Mouse (Mus musculus): ENCODE measurements at regions not wholly inside any gene's neighbourhood (a gene's known extent, or its start where the extent isn't known, plus 50 kb on each side); places are given as distances from the start of the nearest gene placed in this dataset.

GRCm38 (mm10) chr5:47274256-47274638 lies 708.7 kb upstream of the Slit2 start:
- TF ChIP-seq CTCF (IDR thresholded peaks at IDR 0.05; ENCODE audit: low read depth, low read length) (no peak), POLR2A (IDR thresholded peaks at IDR 0.05; ENCODE audit: borderline replicate concordance, low read depth, low read length) (no peak)

Data from bone marrow macrophage, adult 2 months (primary cell).